Mouse (Mus musculus): ENCODE measurements at regions not wholly inside any gene's neighbourhood (a gene's known extent, or its start where the extent isn't known, plus 50 kb on each side); places are given as distances from the start of the nearest gene placed in this dataset.

GRCm38 (mm10) chr16:9077451-9077850, 247.6 kb downstream of the 1810013L24Rik start:
- no peaks in the 10 kb centered on the region for H3K4me1 ChIP-seq (ENCODE audit: control insufficient read depth, insufficient read depth, low read length)
- no peak overlapping the region for H3K27ac ChIP-seq (ENCODE audit: insufficient read depth, low read depth, low read length)
- H3K4me3 ChIP-seq (ENCODE audit: insufficient read depth, low read length) = no peak overlapping the region
- TF ChIP-seq POLR2A (IDR thresholded peaks at IDR 0.05; ENCODE audit: borderline replicate concordance, low read depth, low read length) (no peak), CTCF (IDR thresholded peaks at IDR 0.05; ENCODE audit: low read depth, low read length) (no peak)

- Histone ChIP-seq H3K4me3 (ENCODE audit: insufficient read depth, low read length) (no peak overlapping the region), H3K4me1 (ENCODE audit: control insufficient read depth, insufficient read depth, low read length) (no peaks in the 10 kb centered on the region), H3K27ac (ENCODE audit: insufficient read depth, low read depth, low read length) (no peak overlapping the region)
- no peak for TF ChIP-seq CTCF (IDR thresholded peaks at IDR 0.05; ENCODE audit: low read depth, low read length)
- TF ChIP-seq POLR2A (IDR thresholded peaks at IDR 0.05; ENCODE audit: borderline replicate concordance, low read depth, low read length) = no peak
Observed at GRCm38 (mm10) chr16:9078405-9078942, 248.6 kb downstream of the 1810013L24Rik start.

DNA sequence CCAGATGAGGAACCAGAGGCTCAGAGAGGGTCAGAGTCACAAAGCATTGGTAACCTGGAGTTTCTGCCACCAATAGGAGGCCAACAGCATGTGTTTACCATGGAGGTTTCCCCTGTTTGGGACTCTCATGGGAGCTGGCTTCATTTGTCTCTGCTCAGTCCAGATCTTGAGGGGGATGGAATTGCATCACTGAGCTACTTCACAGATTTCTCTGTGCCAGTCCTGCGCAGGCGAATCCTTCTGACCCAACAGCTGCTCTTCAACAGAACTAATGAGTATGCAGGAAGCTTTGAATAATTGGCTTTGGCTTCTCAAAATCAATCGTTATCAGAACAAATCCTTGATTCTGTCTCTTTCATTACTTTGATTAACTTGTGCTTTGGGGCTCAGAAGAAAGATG, 253.1 kb downstream of the 1810013L24Rik start:
- TF ChIP-seq POLR2A (IDR thresholded peaks at IDR 0.05; ENCODE audit: borderline replicate concordance, low read depth, low read length) (no peak), CTCF (IDR thresholded peaks at IDR 0.05; ENCODE audit: low read depth, low read length) (no peak)

GRCm38 (mm10) chr16:9083740-9084139, 253.8 kb downstream of the 1810013L24Rik start:
- no peaks in the 10 kb centered on the region for H3K4me1 ChIP-seq (ENCODE audit: control insufficient read depth, insufficient read depth, low read length)
- no peak for TF ChIP-seq CTCF (IDR thresholded peaks at IDR 0.05; ENCODE audit: low read depth, low read length)
- TF ChIP-seq POLR2A (IDR thresholded peaks at IDR 0.05; ENCODE audit: borderline replicate concordance, low read depth, low read length) = no peak
- no peak overlapping the region for H3K4me3 ChIP-seq (ENCODE audit: insufficient read depth, low read length)
- no peak overlapping the region for H3K27ac ChIP-seq (ENCODE audit: insufficient read depth, low read depth, low read length)

More for the DNA sequence above, 253.1 kb downstream of the 1810013L24Rik start:
- no peak overlapping the region for H3K4me3 ChIP-seq (ENCODE audit: insufficient read depth, low read length)
- H3K27ac ChIP-seq (ENCODE audit: insufficient read depth, low read depth, low read length) = no peak overlapping the region
- no peaks in the 10 kb centered on the region for H3K4me1 ChIP-seq (ENCODE audit: control insufficient read depth, insufficient read depth, low read length)

- no peak for TF ChIP-seq CTCF (IDR thresholded peaks at IDR 0.05; ENCODE audit: low read depth, low read length)
- TF ChIP-seq POLR2A (IDR thresholded peaks at IDR 0.05; ENCODE audit: borderline replicate concordance, low read depth, low read length) = no peak
- Histone ChIP-seq H3K4me1 (ENCODE audit: control insufficient read depth, insufficient read depth, low read length) (no peaks in the 10 kb centered on the region), H3K27ac (ENCODE audit: insufficient read depth, low read depth, low read length) (no peak overlapping the region), H3K4me3 (ENCODE audit: insufficient read depth, low read length) (no peak overlapping the region)
Observed at GRCm38 (mm10) chr16:9084581-9084980, 254.7 kb downstream of the 1810013L24Rik start.

GRCm38 (mm10) chr16:9085133-9085532, 255.2 kb downstream of the 1810013L24Rik start:
- Histone ChIP-seq H3K4me3 (ENCODE audit: insufficient read depth, low read length) (no peak overlapping the region), H3K27ac (ENCODE audit: insufficient read depth, low read depth, low read length) (no peak overlapping the region), H3K4me1 (ENCODE audit: control insufficient read depth, insufficient read depth, low read length) (no peaks in the 10 kb centered on the region)
- TF ChIP-seq CTCF (IDR thresholded peaks at IDR 0.05; ENCODE audit: low read depth, low read length) = no peak
- no peak for TF ChIP-seq POLR2A (IDR thresholded peaks at IDR 0.05; ENCODE audit: borderline replicate concordance, low read depth, low read length)

DNA sequence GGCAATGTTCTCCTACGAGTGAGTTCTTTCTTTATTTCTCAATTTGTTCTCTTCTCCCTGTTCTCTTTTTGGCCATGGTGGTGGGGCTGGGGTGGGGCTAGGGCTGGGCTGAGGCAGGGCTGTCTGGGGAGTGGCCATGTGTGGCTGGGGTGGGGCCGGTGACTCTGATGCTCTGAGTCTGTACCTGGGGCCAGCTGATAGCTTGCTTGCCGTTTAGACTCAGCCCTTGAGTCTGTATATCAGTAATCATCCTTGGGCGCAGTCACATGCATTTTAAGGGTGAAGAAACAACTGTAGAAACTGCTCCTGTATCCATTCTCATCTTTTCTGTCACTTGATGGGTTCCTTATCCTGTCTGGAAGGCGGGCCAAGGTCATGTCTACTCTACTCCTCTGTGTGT, 256.1 kb downstream of the 1810013L24Rik start:
- H3K27ac ChIP-seq (ENCODE audit: insufficient read depth, low read depth, low read length) = no peak overlapping the region
- TF ChIP-seq POLR2A (IDR thresholded peaks at IDR 0.05; ENCODE audit: borderline replicate concordance, low read depth, low read length) = no peak
- TF ChIP-seq CTCF (IDR thresholded peaks at IDR 0.05; ENCODE audit: low read depth, low read length) = no peak
- H3K4me3 ChIP-seq (ENCODE audit: insufficient read depth, low read length) = no peak overlapping the region
- H3K4me1 ChIP-seq (ENCODE audit: control insufficient read depth, insufficient read depth, low read length) = no peaks in the 10 kb centered on the region

- TF ChIP-seq CTCF (IDR thresholded peaks at IDR 0.05; ENCODE audit: low read depth, low read length) = no peak
- no peaks in the 10 kb centered on the region for H3K4me1 ChIP-seq (ENCODE audit: control insufficient read depth, insufficient read depth, low read length)
- H3K27ac ChIP-seq (ENCODE audit: insufficient read depth, low read depth, low read length) = no peak overlapping the region
- H3K4me3 ChIP-seq (ENCODE audit: insufficient read depth, low read length) = no peak overlapping the region
Observed at GRCm38 (mm10) chr16:9091790-9092189, 261.9 kb downstream of the 1810013L24Rik start.

- Histone ChIP-seq H3K4me1 (ENCODE audit: control insufficient read depth, insufficient read depth, low read length) (no peaks in the 10 kb centered on the region), H3K27ac (ENCODE audit: insufficient read depth, low read depth, low read length) (no peak overlapping the region), H3K4me3 (ENCODE audit: insufficient read depth, low read length) (no peak overlapping the region)
- TF ChIP-seq POLR2A (IDR thresholded peaks at IDR 0.05; ENCODE audit: borderline replicate concordance, low read depth, low read length) = no peak
- no peak for TF ChIP-seq CTCF (IDR thresholded peaks at IDR 0.05; ENCODE audit: low read depth, low read length)
Observed at GRCm38 (mm10) chr16:9092191-9092848, 262.4 kb downstream of the 1810013L24Rik start.

GRCm38 (mm10) chr16:9093593-9093992, 263.7 kb downstream of the 1810013L24Rik start:
- Histone ChIP-seq H3K4me3 (ENCODE audit: insufficient read depth, low read length) (no peak overlapping the region), H3K4me1 (ENCODE audit: control insufficient read depth, insufficient read depth, low read length) (no peaks in the 10 kb centered on the region), H3K27ac (ENCODE audit: insufficient read depth, low read depth, low read length) (no peak overlapping the region)
- no peak for TF ChIP-seq CTCF (IDR thresholded peaks at IDR 0.05; ENCODE audit: low read depth, low read length)
- no peak for TF ChIP-seq POLR2A (IDR thresholded peaks at IDR 0.05; ENCODE audit: borderline replicate concordance, low read depth, low read length)

All from bone marrow macrophage, adult 2 months (primary cell).